Mouse (Mus musculus) MEL (cell line): Measurements from ENCODE around the gene Pttg1ip. TPM values are rescaled to one million over a fixed set of nuclear protein-coding genes. Genes with fewer than 3 reads are reported as not detected.

Source experiments
- DNase-seq: peaks from one replicate; pipeline ENCODE4 v3.0.0; 2011; ENCODE audit warnings: low read depth, low spot score
- H3K27ac ChIP-seq: 2 replicates; pipeline ENCODE4 v1.5.1; 2012; ENCODE audit warnings: low read depth, mild to moderate bottlenecking, control low read depth, low read length, moderate library complexity; ENCODE audit not compliant: control insufficient read depth
- H3K27me3 ChIP-seq, 2 experiments: fragments of 150-350 bp in 1 of 2; sonication (generic) in 1 of 2; 2 replicates each; pipeline ENCODE4 v1.6.1; 2012; ENCODE audit warnings: low read length in 2 of 2, mild to moderate bottlenecking in 2 of 2, improper control_type of control experiment in 1 of 2, moderate library complexity in 1 of 2; ENCODE audit not compliant: insufficient read depth in 2 of 2, control insufficient read depth in 1 of 2
- H3K36me3 ChIP-seq, 2 experiments: 2 replicates each; pipeline ENCODE4 v1.6.1; 2012 to 2014; ENCODE audit warnings: low read length in 2 of 2, improper control_type of control experiment in 1 of 2, inconsistent platforms in 1 of 2, mild to moderate bottlenecking in 1 of 2; ENCODE audit not compliant: insufficient read depth in 2 of 2, control insufficient read depth in 1 of 2
- H3K4me1 ChIP-seq, 2 experiments: fragments of 150-350 bp in 1 of 2; sonication (generic) in 1 of 2; 2 replicates each; pipeline ENCODE4 v1.6.1; 2012; ENCODE audit warnings: low read length in 2 of 2, improper control_type of control experiment in 1 of 2, mild to moderate bottlenecking in 1 of 2; ENCODE audit not compliant: insufficient read depth in 2 of 2, control insufficient read depth in 1 of 2
- H3K4me3 ChIP-seq, 2 experiments: fragments of 150-350 bp in 1 of 2; sonication (generic) in 1 of 2; 2 replicates each; pipeline ENCODE4 v1.5.1; 2012; ENCODE audit warnings: low read depth in 2 of 2, low read length in 2 of 2, mild to moderate bottlenecking in 2 of 2, moderate library complexity in 2 of 2, control low read depth in 1 of 2, improper control_type of control experiment in 1 of 2; ENCODE audit not compliant: control insufficient read depth in 1 of 2, insufficient read depth in 1 of 2
- H3K79me2 ChIP-seq: 2 replicates; pipeline ENCODE4 v1.6.1; 2012; ENCODE audit warnings: mild to moderate bottlenecking, low read length, moderate library complexity; ENCODE audit not compliant: control insufficient read depth, poor library complexity, insufficient read depth
- H3K9ac ChIP-seq: 2 replicates; pipeline ENCODE4 v1.6.1; 2012; ENCODE audit warnings: low read depth, mild to moderate bottlenecking, control low read depth, low read length, moderate library complexity; ENCODE audit not compliant: control insufficient read depth, poor library complexity, severe bottlenecking
- H3K9me3 ChIP-seq: fragments of 150-350 bp; sonication (generic); replicated peaks from 2 replicates; pipeline ENCODE4 v1.6.1; 2012; ENCODE audit warnings: mild to moderate bottlenecking, low read length, improper control_type of control experiment, moderate library complexity; ENCODE audit not compliant: insufficient read depth
- CHD2 ChIP-seq: IDR thresholded peaks from 2 replicates; pipeline ENCODE4 v1.6.1; 2011; ENCODE audit warnings: low read length, improper control_type of control experiment
- E2F4 ChIP-seq: IDR thresholded peaks from 2 replicates; pipeline ENCODE4 v1.6.1; 2011; ENCODE audit warnings: low read depth, low read length, improper control_type of control experiment, borderline replicate concordance
- ELF1 ChIP-seq: IDR thresholded peaks from 2 replicates; pipeline ENCODE4 v1.6.1; 2014; ENCODE audit warnings: low read depth, mild to moderate bottlenecking, inconsistent platforms, low read length, improper control_type of control experiment, moderate library complexity
- GATA1 ChIP-seq: IDR thresholded peaks from 2 replicates; pipeline ENCODE4 v1.6.1; 2011; ENCODE audit warnings: low read depth, low read length, improper control_type of control experiment
- MAZ ChIP-seq: IDR thresholded peaks from 2 replicates; pipeline ENCODE4 v1.6.1; 2012; ENCODE audit warnings: low read depth, mild to moderate bottlenecking, inconsistent platforms, low read length, improper control_type of control experiment
- MEF2A ChIP-seq: IDR thresholded peaks from 2 replicates; pipeline ENCODE4 v1.6.1; 2014; ENCODE audit warnings: low read depth, mild to moderate bottlenecking, inconsistent platforms, low read length, improper control_type of control experiment; ENCODE audit not compliant: poor library complexity, insufficient replicate concordance, severe bottlenecking; ENCODE audit errors: extremely low read depth
- MXI1 ChIP-seq: IDR thresholded peaks from 2 replicates; pipeline ENCODE4 v1.6.1; 2011; ENCODE audit warnings: mild to moderate bottlenecking, low read depth, low read length, improper control_type of control experiment
- MYB ChIP-seq: IDR thresholded peaks from 2 replicates; pipeline ENCODE4 v1.6.1; 2011; ENCODE audit warnings: mild to moderate bottlenecking, low read depth, low read length, improper control_type of control experiment
- POLR2A ChIP-seq, 2 experiments: IDR thresholded peaks; 2 replicates each; pipeline ENCODE4 v1.6.1; 2011 to 2012; ENCODE audit warnings: low read length in 2 of 2, mild to moderate bottlenecking in 2 of 2, control low read depth in 1 of 2, improper control_type of control experiment in 1 of 2, low read depth in 1 of 2, moderate library complexity in 1 of 2; ENCODE audit not compliant: control insufficient read depth in 1 of 2, insufficient read depth in 1 of 2, poor library complexity in 1 of 2
- POLR2AphosphoS2 ChIP-seq: IDR thresholded peaks from 2 replicates; pipeline ENCODE4 v1.6.1; 2011; ENCODE audit warnings: low read length, improper control_type of control experiment
- TCF12 ChIP-seq: IDR thresholded peaks from 2 replicates; pipeline ENCODE4 v1.6.1; 2014; ENCODE audit warnings: low read depth, mild to moderate bottlenecking, inconsistent platforms, low read length, improper control_type of control experiment, moderate library complexity
- USF1 ChIP-seq: IDR thresholded peaks from 2 replicates; pipeline ENCODE4 v1.6.1; 2014; ENCODE audit warnings: low read depth, mild to moderate bottlenecking, inconsistent platforms, low read length, improper control_type of control experiment, moderate library complexity
- ZC3H11A ChIP-seq: IDR thresholded peaks from 2 replicates; pipeline ENCODE4 v1.6.1; 2012; ENCODE audit warnings: low read depth, mild to moderate bottlenecking, inconsistent platforms, low read length, improper control_type of control experiment
- polyA plus RNA-seq, 2 experiments: library from polyadenylated mRNA; stranded (reverse) in 1 of 2; unstranded in 1 of 2; fragments of >175 nt in 1 of 2; fragments of >200 nt in 1 of 2; gene quantifications; 2 replicates each; pipeline versions ENCODE4 v1.2.1 to v1.2.4; 2012; ENCODE audit warnings: low replicate concordance in 2 of 2, low read depth in 1 of 2; ENCODE audit not compliant: insufficient read length in 2 of 2, insufficient read depth in 1 of 2, missing spikeins in 1 of 2
- total RNA-seq: library from RNA; depleted of rRNA; stranded (reverse); fragments of 300-350 nt; gene quantifications from 2 replicates; pipeline ENCODE4 v1.2.3, GENCODE M21; 2012

Gene Pttg1ip
- total and polyA plus RNA-seq, 3 experiments: 50.4 to 53.1 TPM; not detected in 1

DNA sequence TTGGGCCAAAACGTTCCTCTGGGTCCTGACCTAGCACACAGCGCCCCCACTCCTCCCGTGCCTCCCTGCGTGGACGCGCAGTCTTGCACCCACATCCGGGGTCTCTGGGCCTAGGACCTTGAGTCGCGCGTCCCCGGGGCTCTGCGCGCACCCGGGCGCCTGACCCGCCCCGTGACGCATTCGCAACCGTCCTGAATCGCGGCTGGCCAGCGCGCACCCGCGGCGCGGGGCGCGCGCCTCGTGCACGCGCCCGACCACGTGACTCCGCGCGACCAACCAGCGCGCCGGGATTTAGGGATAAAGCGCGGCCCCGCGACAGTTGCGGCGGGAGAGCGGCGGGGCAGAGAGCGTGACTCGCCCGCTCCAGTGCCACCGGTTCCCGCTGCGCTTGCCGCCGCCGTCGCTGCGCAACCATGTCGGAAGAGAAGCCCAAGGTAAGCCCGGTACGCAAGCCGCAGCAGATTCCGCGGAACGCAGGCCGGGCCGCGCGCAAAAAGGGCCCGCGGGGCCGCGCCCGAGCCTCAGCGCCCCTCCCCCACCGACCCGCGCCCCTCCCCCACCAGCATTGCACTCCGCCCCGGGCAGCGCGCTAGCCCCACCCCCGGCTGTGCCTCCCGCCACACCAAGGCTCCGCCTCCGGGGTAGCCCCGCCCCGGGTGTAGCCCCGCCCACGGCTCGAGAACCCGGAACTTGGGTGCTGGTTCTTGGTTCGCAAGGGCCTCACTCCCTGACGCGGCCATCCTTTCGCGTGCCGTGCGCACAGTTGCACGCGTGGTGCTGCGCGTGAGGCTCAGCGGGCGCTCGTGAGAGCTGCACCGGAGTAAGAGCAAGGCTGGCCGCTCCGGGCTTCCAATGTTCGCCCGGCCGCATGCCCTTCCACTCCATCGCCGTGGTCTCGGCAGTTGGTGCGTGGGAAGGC lies 24.6 kb downstream of the Pttg1ip start, which contains the start of the genes Sumo3 and Gm49325 (continued):
- TF ChIP-seq MAZ (no peak; the same call in 1 of the 2 replicates), ELF1 (peak; percentile 95), ZC3H11A (no peak), TCF12 (peak; percentile 18; the same call in 1 of the 2 replicates), E2F4 (no peak)

DNA sequence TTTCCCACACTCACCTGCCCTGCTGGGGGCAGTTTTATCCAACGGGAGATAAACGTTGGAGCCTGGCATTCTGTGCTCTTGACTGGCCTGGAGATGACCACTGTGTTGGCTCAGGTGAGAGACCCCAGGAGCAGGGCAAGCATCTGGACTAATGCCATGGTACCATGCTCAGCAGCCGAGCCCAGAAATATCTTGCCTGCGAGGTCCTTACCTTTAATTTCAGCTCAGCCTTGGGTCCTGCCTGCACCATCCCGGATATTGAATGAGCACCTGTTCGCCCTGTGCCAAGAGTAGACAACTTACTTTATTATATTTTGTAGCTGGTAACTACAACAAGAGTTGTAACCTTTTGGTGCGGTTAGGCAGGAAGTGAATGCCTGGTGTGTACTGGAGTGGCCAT lies 25.3 kb downstream of the Pttg1ip start:
- Histone ChIP-seq H3K79me2 (peaks cover 31% of the 10 kb centered on the region), H3K4me1 (peaks cover 6 to 26% of the 10 kb centered on the region in 2 experiments; a peak in 3 of 4 replicates), H3K9me3 (no peaks in the 10 kb centered on the region), H3K27ac (peak overlapping the region; percentile 79), H3K27me3 (no peaks in the 10 kb centered on the region), H3K36me3 (peaks cover 9 to 21% of the 10 kb centered on the region in 2 experiments), H3K9ac (peak overlapping the region; percentile 97), H3K4me3 (peak overlapping the region; percentile 94)
- peak; percentile 45 for DNase-seq
- no peak for TF ChIP-seq USF1
- no peak for TF ChIP-seq MXI1
- TF ChIP-seq ZC3H11A: no peak
- TF ChIP-seq POLR2A (IDR thresholded peaks at IDR 0.05; ENCODE audit: control insufficient read depth in 1 of 2, insufficient read depth in 1 of 2, low read depth in 1 of 2, low read length in 2 of 2, poor library complexity in 1 of 2): 0 out of 4 replicates have a peak, but pooled peaks of 1 of the 2 experiments have one; percentile 14
- no peak for TF ChIP-seq GATA1
- TF ChIP-seq MAZ: no peak
- TF ChIP-seq CHD2: no peak
- no peak for TF ChIP-seq MEF2A
- TF ChIP-seq POLR2AphosphoS2: no peak

DNA sequence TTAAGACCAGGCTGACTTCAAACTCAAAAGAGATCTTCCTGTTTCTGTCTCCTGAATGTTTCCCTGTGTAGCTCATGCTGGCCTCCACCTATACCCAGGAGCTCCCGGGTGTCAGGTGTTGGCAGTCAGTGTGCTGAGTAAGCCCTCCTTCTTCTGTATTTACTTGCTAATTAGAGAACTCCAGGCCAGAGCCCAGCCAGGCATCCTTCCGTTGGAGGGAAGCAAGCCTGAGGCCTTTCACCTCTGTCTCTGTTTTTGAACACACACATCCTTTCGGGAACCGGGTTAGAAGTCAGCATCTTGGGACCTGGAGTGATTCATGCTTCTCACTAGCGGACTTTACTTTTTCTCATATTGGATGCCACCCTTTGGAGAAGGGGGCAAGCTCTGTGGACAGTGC lies 25.9 kb downstream of the Pttg1ip start:
- no peaks in the 10 kb centered on the region for H3K27me3 ChIP-seq
- peak; percentile 37 for DNase-seq
- TF ChIP-seq MYB: no peak
- H3K4me3 ChIP-seq: peak overlapping the region; percentile 94
- H3K9me3 ChIP-seq: no peaks in the 10 kb centered on the region
- H3K27ac ChIP-seq: no peak overlapping the region; the same call in 1 of the 2 replicates
- peaks cover 6 to 26% of the 10 kb centered on the region in 2 experiments; a peak in 3 of 4 replicates for H3K4me1 ChIP-seq
- peaks cover 31% of the 10 kb centered on the region for H3K79me2 ChIP-seq
- peak overlapping the region; percentile 97 for H3K9ac ChIP-seq
- H3K36me3 ChIP-seq: peaks cover 11 to 21% of the 10 kb centered on the region in 2 experiments
